Mouse (Mus musculus) cortical plate, adult 2 months (tissue): ENCODE measurements around the gene Krtap17-1.

Experiments
- CTCF ChIP-seq: fragments of 200-500 bp; IDR thresholded peaks from 2 replicates; pipeline ENCODE4 v1.5.1; 2011; ENCODE audit warnings: mild to moderate bottlenecking, control low read depth, low read length; ENCODE audit not compliant: insufficient read depth; ENCODE audit errors: extremely low read depth
- POLR2A ChIP-seq: fragments of 200-500 bp; IDR thresholded peaks from 2 replicates; pipeline ENCODE4 v1.6.1; 2011; ENCODE audit warnings: mild to moderate bottlenecking, low read length, control low read depth; ENCODE audit not compliant: insufficient read depth; ENCODE audit errors: extremely low read depth

DNA sequence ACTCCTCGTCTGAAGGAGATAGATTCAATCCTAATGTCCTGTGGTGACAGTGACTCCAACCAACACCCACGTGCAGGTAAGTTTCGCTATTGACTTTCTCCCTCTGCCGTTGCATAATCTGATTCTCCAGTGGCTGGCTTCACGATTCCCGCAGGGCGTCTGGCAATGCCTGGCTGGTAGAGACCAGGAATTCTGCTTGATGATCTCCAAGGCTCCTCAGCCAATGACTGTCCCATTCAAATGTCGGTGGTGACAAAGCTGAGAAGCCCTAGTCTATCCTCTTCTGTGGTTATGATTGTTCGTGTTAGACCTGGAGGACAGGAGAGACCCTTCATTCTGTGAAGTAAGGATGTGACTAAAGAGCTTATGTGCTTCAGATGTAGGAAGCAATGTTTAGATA is 11.1 kb downstream of the Krtap17-1 start:
- TF ChIP-seq POLR2A (no peak), CTCF (no peak)
